Mouse (Mus musculus) v-Abl transformed pro-B cells (cell line): ENCODE measurements at regions not wholly inside any gene's neighbourhood (a gene's known extent, or its start where the extent isn't known, plus 50 kb on each side); places are given as distances from the start of the nearest gene placed in this dataset.

Experiments used
- in situ Hi-C, 2 experiments: fragments of 400-800 bp; cut with MboI; formaldehyde crosslinking; loops; one replicate each; pipeline ENCODE4 v1.15.1; 2025; ENCODE audit not compliant: unreplicated experiment in 2 of 2

DNA sequence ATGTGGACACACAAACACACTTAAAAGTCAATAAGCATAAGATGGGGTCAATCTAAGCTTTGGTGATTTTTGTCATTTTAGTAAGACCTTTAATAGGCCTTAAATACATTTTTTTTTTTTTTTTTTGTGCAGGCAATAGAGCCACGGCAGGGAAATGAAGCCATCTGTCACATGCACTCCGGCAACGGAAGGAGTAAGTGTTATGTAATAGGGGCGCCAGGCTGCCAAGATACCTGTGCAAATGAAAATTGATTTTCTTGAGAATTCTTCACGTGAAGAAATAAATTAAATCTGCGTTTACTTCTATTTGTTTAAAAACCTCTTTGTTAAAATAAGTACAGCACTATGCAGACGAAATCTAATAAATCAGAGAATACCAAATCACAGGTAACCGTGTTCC, 54.6 kb upstream of the Card11 start:
- in situ Hi-C loops: loop anchor here in 1 of 2 experiments (5.0 kb wide), 1 partner anchor 38 kb away; no protein-coding TSS in a partner anchor

DNA sequence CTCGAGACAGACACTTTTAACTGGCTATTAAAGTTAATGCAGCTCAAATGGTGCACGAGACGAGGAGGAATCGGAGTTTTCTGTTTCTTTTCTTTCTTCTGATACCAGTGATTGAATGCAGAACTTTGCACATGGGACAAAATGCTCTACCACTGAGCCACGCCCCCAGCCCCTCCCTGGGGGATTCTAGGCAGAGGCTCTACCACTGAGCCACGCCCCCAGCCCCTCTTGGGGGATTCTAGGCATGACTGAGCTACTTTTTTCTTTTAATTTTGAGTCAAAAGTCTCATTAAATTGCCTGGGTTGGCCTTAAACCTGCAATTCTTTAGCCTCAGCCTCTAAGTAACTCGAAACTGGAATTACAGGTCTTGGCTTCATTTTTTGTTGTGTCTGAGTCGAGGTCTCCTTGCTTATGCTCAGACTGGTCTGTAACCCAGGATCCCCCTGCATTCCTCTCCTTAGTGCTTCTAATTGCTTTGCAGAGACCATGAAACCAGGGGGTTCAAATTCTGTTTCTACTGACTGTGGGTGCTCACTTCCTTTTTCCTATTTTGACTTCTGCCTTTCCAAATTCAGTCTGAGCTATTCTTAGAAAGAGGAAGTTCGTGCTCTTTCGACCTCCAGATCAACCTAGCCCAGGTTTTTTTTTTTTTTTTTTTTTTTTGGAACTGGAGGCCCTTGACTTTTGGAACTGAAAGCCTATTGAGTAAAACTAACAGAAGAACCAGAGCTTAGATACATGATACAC, 55.4 kb upstream of the Card11 start:
- in situ Hi-C loops: no loop called here

DNA sequence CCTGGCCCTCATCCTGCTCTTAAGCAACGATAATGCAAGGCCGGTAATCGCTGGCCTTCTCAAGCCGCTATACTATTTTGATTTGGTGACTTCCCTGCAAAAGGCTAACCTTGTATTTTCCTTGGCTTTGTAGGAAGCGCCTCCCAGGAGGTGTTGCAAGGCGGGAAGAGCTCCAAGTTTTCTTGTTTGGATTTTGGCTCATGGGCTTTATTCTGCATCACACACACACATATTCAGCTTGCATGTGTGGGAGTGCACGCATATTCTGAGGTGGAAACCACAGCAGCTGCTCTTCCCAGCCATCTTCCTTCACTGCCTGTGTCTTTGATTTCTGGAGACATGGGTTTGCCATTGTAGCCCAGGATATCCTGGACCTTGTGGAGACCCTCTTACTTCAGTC, 57.8 kb upstream of the Card11 start:
- in situ Hi-C loops: no loop called here

DNA sequence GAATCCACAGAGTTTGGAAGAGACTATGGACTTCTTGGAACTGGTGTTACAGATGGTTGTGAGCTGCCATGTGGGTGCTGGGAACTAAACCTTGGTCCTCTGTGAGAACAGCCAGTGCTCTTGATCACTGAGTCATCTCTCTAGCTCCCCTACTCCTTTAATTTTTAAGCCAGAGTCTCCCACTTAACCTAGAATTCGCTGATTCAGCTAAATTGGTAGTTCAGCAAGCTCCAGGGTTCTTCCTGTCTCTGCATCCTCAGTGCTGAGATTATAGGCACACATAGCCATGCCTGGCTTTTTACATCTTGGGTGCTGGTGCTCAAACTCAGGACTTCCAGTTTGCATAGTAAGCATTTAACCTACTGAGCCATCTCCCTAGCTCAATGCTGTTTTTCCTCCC, 58.5 kb upstream of the Card11 start:
- in situ Hi-C loops: no loop called here

DNA sequence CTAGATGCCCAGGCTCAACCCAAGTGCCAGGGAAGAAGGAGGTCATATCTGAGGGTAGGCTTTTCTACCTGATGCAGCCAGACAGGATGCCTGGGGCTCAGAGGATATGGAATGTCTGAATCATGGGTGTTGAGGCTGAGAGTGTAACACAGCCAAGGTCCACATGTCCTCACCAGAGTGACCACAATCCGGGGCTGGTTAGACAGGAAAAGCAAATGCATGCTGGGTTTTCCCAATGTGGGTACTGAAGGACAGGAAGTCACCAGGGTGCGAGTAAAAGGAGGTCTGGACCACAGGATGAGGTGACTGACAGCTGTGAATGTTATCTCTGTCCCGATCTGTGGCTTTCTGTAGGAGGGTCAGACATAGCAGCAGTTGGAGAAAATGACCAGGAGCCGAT, 61.8 kb upstream of the Card11 start:
- in situ Hi-C loops: no loop called here

DNA sequence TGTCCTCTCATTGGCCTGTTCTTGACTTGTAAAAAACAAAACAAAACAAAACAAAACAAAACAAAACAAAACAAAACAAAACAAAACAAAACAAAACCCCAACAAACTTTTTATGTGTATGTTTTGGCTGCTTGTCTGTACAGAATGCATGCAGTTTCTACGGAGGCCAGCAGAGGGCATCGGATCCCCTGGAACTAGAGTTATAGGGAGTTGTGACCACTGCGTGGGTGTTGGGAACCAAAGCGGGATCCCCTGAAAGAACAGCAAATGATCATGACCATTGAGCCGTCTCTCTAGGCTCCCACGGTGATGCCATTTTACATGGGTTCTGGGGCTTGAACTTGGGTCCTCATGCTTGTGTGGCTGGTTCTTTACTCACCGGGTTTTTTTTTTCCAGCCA, 67.2 kb upstream of the Card11 start:
- in situ Hi-C loops: no loop called here

DNA sequence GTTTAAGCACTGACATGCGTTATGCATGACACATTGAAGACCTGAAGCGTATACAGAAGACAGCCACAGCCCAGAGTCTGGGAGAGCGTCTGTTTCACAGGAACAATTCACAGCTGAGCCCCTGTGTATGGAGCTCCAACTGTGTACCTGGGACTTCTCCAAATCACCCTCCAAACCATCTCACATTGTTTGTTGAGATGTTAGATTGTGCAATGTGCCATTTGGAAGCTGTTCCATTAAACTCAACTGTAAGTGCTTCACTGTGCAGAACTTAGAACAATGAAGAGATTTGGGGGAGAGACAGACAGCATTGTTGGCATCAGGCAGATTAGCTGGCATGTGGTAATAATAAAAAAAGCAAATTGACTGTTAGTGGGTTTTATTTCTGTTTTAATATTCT, 74.1 kb upstream of the Card11 start:
- in situ Hi-C loops: loop anchor here (5.0 kb wide), 2 partner anchors 52 to 57 kb away; no protein-coding TSS in a partner anchor

DNA sequence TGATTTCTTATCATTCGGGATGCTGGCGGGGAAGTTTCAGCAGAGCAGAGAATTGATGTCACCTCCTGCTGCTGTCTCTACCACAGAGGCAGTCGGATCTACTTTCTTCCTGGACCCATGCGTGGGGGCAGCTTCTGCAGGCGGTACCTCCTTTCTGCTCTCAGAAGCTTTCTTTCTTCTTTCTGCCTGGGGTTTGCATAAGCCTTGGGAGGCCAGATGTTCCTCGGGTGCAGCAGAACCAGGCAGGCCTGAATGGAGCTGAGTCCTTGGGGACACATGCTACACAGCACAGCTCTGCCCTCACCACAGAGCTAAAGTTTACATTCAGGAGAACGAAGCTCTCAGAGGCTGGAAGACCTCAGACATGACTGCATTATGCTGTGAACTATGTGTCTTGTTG, 75.8 kb upstream of the Card11 start:
- in situ Hi-C loops: loop anchor here (5.0 kb wide), 1 partner anchor 204 kb away; no protein-coding TSS in a partner anchor

DNA sequence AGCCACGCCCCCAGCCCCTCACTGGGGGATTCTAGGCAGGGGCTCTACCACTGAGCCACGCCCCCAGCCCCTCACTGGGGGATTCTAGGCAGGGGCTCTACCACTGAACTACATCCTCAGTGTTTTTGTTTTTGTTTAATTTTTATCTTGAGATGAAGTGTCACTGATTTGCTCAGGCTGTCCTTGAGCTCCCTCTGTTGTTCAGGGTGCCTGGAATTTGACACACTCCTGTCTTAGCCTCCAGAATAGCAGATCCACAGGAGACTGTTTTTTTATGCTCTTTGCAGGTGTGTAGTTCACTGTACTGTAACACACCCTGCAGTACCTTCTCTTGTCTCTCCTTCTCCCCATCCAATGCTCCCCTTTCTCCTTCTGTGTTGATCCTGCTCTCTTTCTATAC, 76.6 kb upstream of the Card11 start:
- in situ Hi-C loops: loop anchor here (5.0 kb wide), 1 partner anchor 205 kb away; no protein-coding TSS in a partner anchor

DNA sequence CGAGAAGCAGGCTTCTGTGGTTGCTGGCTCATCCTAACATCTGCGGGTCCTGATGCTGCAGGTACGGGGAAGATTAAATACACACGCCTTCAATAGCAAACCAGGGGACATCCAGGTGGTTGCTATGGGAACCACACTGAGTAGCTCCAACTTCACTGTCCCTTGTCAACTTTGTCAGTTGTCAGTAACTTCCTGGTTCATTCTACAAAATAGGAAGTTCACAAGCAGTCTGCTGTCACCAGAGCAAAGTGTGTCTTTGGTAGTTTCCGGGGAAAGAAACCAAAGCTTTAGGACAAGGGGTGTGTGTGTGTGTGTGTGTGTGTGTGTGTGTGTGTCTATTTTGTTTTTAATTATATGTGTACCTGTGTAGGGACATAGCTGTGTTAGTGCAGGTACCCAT, 80.5 kb upstream of the Card11 start:
- in situ Hi-C loops: loop anchor here (5.0 to 10.0 kb wide), 2 partner anchors 1241 to 1244 kb away; no protein-coding TSS in a partner anchor

DNA sequence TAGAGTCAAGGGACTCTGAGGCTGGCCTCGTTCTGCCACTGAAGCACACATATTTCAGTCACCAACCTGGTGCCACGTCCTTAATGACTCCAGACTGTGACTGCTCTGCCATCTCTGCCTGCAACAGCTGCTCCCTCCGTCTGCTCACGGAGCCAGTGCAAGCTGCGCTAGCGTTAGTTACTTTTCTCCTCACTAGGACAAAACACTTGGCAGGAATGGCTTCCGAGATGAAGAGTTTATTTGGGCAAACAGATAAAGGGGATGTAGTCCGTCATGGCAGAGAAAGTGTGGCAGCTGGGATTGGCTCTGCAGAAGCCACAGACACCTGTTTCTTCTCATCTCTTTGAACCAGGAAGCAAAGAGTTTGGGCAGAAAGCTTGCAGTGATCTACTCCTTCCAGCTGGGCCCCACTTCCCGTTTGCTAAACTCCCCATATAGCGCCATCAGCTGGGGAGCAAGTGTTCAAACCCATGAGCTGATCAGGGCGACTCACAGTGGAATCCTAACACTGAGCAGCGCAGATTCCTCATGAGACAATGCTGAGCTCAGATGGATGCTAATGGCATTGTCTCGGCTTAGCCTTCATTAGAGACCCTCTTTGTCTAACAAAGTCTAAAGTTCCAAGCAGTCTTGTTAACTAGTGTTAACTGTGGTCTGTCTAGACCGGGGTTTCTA, 83.8 kb upstream of the Card11 start:
- in situ Hi-C loops: loop anchor here (5.0 to 10.0 kb wide), 2 partner anchors 1238 to 1241 kb away; no protein-coding TSS in a partner anchor

DNA sequence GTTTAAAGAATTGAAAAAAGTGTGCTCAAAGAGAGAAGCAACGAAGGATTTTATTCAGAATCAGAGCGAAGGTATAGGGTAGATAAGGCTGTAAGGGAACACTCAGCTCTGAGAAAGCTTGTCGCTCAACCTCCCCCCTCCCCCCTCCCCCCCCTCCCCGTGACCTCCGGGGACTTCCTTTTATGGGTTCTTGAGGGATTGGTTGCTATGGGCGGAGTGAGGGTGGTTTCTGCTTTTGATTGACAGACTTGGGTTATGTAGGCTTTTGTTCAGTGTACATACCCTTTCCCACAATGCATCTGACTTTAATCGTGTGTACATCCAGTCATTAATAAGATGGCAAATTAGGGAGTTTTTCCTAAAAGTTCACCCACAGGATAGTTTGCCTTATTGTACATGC, 84.4 kb upstream of the Card11 start:
- in situ Hi-C loops: loop anchor here (5.0 to 10.0 kb wide), 2 partner anchors 1238 to 1240 kb away; no protein-coding TSS in a partner anchor

DNA sequence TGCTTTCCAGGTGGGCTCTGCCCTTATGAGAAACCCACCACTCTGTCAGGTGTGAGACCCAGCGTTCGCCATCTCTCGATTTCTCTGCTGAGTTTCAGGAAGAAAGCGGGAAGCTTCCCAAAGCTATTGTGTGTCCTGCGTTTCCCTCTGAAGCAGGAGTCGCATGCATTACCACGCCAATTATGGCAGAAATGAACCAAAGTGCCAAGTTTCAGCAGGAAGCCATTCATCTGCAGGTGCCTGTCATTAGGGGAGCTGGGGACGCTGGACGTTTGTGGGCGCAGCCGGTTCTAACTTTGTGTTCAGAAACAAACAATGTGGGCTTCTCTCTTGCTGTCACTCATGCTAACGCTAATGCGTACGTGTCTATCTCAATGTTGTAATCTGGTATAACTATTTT, 91.3 kb upstream of the Card11 start:
- in situ Hi-C loops: loop anchor here (5.0 to 10.0 kb wide), 3 partner anchors 153 to 1356 kb away; partner anchors contain the start of gene Sdk1 (in 1 of the 2)

DNA sequence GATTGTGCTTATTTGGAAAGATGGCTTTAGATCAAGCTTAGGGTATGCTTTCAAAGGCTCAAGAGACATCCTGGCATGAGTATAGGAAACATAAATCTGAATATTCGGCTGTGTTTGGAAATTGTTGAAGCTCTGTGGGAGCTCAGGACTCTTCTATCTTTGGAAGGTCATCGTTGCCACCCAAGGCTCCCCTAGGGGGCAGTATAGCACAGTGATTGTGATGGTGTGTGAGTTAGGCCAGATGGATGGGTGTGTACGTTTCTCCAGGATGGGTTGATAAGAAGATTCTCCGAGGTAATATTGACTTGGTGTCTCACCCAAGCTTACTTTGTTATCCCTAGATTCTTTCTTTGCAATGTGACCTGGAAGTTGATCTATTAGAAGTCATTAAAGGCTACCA, 93.3 kb upstream of the Card11 start:
- in situ Hi-C loops: loop anchor here (5.0 to 10.0 kb wide), 3 partner anchors 151 to 1354 kb away; partner anchors contain the start of gene Sdk1 (in 1 of the 2)

DNA sequence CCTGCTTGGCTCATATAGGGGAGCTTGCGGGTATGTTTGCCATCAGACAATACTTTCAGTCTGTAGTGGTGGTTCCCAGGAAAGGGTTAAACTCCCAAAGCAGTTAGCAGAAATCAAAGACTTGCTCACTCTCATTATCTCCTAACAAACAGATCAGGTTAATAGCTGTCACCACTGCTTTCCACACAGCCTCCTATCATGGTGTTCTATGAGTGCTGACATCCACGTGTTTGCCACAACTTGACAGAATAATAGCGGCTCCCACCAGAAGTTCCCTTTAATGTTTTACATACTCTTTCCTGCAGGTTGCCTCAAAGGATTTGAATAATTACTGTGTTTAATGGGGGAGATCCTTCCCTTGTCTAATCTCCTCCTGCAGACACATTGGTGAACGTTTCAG, 97.5 kb upstream of the Card11 start:
- in situ Hi-C loops: loop anchor here (10.0 kb wide), 2 partner anchors 147 to 1347 kb away; partner anchors contain the start of gene Sdk1 (in 1 of the 2)

DNA sequence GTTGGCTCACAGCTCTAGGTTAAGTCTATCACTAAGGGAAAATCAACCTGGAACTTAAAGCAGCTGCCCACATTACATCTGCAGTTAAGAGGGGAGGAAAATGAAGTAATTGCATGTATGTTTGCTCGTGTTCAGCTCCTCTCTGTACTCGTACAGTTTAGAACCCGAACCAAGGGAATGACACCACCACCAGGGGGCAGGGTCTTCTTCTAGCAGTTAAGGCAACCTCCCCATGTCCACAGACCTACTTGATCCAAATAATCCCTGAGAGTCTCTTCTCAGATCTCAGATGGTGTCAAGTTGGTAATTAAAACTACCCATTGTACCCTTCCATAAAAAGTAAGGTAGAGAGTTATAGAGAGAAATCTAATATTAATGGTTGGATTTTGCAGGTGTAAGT, 111.3 kb upstream of the Card11 start:
- in situ Hi-C loops: no loop called here

DNA sequence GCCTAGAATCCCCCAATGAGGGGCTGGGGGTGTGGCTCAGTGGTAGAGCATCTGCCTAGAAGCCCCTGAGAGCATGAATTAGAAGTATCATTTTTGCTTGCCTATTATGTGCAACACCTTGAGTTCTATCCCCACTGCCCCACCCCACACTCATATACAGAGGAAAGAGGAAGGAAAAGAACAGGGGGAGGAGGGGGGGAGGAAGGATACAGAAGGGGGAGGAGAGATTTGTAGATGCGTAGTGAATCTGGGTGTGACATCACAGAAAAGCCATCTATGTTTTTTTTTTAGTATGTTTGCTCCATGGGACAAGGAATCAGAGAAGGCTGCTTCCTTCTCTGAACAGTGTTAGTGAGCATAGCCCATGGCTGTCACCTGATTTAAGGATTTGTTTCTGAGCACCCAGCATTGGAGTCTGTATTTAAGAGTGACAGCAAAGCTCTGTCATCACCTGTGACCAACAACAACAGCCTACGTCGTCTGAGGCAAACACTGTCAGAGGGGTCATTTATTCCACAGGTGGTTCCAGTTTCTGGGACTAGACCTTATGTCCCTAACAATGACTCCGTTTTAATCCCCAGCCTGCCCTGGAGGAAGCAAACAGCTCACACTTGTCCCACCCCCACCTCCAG, 115.0 kb upstream of the Card11 start:
- in situ Hi-C loops: no loop called here

DNA sequence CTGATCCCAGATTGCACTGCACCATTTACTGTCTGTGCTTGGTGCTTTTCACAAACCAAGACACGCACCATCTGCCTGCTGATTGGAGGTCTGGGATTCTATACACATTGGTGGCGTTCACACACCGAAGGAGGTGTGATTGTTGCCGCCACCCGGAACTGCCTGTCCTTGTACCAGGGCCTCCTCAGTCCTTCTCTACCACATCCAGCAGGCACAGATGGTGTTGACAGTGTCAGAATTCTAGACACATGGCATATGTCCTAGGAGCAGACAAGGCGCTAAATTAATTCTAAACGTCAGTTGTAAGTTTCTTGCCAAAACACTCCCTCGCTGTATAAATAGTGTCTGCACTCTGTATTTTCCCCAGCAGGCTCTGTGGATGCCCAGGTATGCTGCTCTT, 115.6 kb upstream of the Card11 start:
- in situ Hi-C loops: no loop called here

DNA sequence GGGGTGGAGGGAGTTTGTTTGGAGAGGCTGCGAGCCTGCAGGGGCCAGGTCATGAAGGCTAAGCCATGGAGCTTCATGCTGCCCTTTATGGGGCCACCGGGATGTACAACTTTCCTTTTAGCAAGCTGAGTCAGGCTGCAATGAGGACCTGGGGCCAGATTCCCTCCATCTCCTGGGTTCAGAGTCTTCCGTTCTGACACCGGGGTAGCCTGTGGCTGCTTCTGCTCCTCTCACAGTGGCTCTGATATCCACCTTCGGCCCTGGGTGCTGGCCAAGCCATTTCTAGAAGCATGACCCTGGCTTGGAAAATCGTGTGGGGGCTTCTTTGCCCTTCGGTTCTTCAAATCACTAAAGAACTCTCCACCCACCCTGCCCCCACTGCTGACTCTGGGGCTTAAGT, 115.4 kb upstream of the Sdk1 start:
- in situ Hi-C loops: no loop called here

DNA sequence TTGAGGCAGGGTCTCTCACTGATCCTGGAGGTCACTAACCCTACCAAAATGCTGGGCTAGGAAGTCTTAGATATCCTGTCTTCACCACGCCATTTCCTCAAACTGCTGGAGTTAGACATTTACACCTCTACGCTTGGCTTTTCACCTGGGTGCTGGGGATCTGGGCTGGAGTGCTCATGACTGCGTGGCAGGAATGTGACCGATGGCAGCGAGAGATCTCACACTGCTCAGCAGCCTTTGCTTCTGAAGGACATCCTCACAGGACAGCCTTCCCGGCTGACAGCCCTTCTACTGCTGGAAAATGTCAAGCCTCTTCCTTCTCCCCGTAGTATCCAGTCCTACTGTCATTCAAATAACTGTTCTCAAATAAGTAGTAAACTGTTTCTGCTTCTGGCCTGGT, 114.8 kb upstream of the Sdk1 start:
- in situ Hi-C loops: no loop called here

DNA sequence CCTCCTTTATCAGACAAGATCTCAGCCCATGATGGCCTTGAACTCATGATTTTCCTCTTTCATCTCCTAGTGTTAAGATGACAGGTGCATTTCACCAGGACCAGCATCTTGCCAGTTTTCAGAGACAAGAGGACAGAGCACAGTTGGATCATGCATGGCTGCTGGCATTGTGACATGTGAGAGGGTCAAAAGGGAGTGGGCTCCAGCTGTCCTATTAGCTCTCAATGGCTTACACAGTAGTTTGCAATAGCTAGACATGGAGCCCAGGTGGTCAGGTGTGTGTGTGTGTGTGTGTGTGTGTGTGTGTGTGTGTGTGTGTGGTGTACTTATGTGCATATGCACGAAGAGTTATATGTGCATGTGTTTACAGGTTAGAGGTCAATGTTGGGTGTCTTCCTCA, 110.3 kb upstream of the Sdk1 start:
- in situ Hi-C loops: no loop called here
